Mouse (Mus musculus): Measurements from ENCODE around the gene Mau2.
"Not testable (repeated sequence)": the region's sequence is repeated elsewhere in the genome, so short reads cannot be mapped to it uniquely, and the experiment has no call there.

The Mau2 gene

DNA sequence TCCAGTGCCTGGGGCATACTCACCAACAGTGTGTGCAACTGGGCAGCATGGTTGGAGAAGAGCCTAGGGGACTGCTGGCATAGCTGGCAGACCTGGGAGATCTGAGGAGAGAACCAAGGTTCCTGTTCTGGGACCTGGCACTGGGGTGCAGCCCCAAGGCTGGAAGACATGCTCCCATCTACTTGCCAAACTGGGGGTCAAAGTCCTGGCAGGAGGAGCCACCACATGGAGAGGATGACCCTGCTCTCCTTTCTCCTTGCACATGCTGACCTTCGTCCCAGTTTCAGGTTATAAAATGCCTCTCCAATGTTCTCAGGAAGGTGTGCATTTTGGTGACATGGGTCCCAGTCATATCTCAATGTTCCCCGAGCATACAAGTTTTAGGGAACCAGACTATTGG lies 16.4 kb downstream of the Mau2 start:
- DNase-seq (ENCODE audit: inconsistent age in 2 of 2, low spot score in 1 of 2): no peak

DNA sequence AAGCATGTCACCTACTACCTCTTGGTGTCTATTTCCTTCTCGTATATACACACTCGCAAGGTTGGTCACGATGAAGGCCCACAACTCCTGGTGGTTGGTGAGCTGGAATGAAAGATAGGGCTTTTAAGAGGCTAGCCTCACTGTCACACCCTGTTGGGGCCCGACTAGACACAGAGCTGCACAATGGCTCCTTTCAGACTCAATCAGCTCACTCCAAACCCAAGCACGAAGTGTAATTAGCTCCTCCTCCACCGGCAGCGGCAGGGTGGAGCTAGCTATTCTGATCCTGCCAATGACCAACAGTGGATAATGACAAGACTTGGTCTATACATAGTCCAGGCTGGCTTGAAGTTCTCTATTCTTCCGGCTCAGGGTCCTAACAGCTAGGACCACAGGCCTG lies 18.9 kb downstream of the Mau2 start:
- no peak for DNase-seq (ENCODE audit: inconsistent age in 2 of 2, low spot score in 1 of 2)

DNA sequence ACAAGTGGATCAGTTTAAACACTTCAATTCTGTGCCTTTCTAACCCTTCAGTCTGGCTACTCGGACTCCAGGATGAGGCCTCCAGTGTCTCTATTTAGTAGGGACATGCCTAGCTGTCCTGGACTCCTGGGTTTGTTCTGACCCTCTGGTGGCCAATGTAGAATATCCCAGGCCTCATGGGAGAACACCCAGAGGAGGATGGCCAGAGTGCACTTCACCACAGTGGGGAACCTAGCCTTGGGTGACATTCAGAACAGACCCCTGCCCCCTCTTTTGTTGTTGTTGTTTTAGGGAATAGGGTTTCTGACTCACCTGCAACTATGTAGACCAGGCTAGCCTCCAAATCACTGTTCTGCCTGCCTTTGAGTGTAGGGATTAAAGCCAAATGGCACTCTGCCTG lies 27.5 kb downstream of the Mau2 start:
- no peak for DNase-seq (ENCODE audit: inconsistent age in 2 of 2, low spot score in 1 of 2)

DNA sequence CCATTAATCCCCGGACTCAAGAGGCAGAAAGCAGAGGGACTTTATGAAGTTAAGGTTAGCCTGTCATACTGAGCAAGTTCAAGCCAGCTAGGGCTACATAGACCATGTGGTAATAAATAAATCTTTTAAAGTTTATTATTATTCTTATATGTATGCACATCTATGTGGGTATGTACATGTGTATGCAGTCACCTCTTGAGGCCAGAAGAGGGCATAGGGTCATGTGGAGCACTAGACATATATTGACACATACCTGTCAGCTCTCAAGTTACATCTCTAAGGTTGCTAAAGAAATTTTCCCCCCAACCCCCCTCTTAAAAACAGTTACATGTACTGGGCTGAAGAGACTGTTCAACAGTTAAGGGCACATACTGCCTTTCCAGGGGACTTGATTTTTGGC lies 29.8 kb downstream of the Mau2 start:
- no peak for DNase-seq (ENCODE audit: inconsistent age in 2 of 2, low spot score in 1 of 2)

DNA sequence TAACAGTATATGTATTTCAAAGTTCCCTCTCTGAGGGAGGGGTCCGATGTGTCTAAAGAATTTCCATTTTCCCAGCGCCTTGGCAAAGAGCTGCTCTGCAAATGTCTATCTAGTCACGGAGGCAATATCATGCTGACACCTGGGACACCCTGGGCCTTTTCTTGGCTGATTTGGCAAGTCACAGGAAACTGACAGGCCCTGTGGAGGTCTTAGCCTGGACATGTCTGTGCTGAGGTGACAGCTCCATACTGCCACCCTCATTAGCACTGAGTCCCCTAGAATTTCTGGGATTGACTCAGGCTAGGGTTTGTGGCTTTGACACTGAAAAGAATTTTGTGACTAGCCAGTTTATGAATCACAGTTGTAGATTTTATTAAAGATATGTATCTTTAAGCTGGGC lies 30.2 kb downstream of the Mau2 start:
- no peak for DNase-seq (ENCODE audit: inconsistent age in 2 of 2, low spot score in 1 of 2)

DNA sequence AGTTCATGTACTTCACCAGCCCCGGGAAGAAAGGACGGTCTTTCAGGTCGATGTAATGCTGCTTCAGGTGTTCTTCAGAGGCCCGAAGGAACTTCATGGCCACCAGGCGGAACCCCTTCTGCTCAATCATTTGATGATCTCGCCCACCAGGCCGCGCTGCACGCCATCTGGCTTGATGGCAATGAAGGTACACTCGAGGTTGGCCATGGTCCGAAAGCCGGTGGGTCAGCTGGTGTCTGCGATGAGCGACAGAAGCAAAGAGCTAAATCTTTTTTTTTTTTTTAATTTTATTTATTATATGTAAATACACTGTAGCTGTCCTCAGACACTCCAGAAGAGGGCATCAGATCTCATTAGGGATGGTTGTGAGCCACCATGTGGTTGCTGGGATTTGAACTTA lies 31.7 kb downstream of the Mau2 start:
- DNase-seq (ENCODE audit: inconsistent age in 2 of 2, low spot score in 1 of 2): not testable (repeated sequence)

DNA sequence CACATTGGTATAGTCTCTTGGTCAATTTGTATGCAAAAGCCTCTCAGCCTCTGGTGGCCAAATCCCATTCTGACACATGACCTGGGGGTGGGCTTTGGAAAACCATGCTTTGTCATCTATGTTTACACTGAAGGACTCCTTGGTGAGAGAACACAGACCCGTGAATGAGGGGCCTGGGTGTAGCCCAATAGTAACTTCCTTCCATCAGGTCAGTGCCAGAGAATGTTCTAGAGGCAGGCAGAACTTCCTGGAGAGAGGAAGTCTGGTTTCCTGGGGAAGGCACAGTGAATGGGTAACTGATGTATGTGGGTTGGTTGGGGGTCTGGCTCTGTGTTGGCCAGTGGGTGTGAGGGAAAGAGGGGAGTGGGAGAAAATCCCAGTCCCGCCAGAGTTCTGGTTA lies 37.4 kb downstream of the Mau2 start:
- peak in 1 of 2 experiments; percentile 44 for DNase-seq (ENCODE audit: inconsistent age in 2 of 2, low spot score in 1 of 2)

DNA sequence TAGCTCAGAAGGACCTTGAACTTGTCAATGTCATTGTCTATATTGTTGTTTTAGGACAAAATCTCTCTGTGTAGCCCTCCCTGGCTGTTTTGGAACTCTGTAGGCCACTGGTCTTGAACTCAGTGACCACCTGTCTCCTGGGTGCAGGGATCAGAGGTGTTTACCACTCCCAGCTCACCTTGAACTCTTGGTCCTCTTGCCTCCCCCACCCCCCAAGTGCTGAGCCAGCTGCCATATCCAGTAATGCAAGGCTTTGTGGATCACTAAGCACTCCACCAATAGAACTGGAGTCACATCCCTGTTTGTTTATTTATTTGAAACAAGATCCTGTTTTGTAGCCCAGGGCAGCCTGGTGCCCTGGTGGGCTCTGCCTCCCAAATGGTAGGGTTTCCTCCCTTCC lies 38.2 kb downstream of the Mau2 start:
- no peak for DNase-seq (ENCODE audit: inconsistent age in 2 of 2, low spot score in 1 of 2)

DNA sequence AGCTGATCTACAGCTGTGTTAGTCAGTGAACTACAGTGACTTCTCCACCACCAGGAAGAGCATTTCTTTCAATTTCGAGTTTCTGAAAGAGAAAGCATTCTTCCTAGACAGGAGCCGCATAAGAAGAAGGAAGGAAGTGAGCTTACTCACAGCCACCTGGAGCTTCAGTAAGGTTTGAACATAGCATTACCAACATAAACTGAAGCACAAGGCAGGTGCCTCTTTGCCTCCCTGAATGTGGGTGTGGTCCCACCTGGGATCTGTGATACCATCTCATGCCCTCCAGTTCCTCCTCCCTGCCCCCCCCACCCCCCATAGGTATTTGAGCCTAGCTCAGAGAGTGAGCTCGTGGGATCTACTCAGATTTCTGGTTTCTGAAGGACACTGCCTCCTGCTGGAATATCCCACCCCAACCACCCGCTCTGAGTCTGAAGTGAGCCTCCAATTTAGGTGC lies 39.3 kb downstream of the Mau2 start:
- DNase-seq (ENCODE audit: inconsistent age in 2 of 2, low spot score in 1 of 2): no peak

DNA sequence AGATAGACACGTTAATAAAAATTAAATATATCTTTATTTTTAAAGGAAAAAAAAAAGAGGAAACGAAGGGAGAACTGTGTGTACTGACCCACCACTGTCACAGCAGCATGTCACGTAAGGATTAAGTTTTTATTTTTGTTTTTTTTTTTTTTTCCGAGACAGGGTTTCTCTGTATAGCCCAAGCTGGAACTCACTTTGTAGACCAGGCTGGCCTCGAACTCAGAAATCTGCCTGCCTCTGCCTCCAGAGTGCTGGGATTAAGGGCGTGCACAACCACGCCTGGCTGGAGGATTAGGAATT lies 40.7 kb downstream of the Mau2 start:
- DNase-seq (ENCODE audit: inconsistent age in 2 of 2, low spot score in 1 of 2): not testable (repeated sequence)

DNA sequence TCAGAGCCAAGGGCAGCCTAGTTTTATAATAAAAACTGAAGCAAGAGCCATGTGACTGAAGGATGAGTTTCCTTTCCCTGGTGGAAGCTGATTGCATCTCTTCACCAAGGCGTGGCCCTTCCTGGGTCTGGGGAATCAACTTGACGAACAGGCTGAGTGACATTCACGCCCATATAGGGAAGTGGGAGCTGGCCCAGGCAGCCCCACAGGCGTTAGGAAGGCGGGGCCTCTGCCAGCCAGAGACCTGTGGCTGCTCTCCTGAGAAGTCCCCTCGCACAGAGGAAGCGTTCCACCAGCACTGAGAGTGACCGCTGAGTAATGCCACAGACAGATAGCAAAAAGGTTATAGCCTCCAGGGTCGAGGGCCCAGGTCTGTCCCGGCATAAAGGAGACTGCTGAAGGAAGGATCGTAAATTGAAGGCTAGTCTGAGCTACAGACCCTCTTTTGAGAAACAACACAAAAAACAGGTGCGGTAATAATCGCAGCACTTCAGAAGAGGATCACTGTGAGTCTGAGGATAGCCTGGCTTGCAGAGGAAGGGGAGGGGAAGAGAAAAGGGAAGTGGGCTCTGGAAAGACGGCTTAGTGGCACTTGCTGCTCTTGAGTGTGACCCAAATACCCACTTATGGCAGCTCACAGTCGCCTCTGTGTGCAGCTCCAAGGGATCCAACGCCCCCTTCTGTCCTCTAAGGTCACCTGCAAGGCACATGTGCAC lies 41.2 kb downstream of the Mau2 start:
- DNase-seq (ENCODE audit: inconsistent age in 2 of 2, low spot score in 1 of 2): peak; percentile 62 to 84

DNA sequence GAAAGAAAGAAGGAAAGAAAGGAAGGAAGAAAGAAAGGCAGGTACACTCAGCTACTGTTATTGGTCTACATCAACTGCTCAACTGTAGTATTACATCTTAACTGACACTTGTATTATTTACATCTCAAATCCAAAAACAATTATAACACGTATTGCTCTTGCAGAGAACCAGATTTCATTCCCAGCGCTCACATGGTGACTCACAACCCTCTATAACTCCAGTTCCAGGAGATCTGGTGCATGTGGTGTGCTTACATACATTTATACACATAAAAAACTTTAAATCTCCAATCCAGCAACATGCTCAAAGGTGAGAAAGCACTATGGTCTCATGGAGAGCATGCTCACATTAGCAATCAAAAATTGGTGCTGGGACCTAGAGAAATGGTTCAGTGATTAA lies 42.3 kb downstream of the Mau2 start:
- no peak for DNase-seq (ENCODE audit: inconsistent age in 2 of 2, low spot score in 1 of 2)

DNA sequence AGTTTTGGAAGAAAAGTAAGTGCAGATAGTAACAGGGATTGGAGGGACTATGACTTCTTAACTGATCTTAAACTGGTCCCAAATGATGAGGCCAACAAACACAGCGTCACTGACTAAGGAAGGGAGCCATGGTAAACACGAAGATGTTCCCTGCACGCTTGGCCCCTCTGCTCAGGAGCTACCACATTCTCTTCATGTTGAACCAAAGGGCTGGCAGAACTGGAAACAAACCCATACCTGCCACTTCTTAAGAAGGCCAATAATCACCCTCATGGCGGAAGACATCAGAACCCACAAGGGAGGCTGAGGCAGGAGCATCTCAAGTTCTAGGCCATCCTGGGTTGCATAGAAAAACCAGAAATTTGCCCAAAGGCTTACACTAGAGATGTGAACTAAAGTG lies 43.3 kb downstream of the Mau2 start:
- no peak for DNase-seq (ENCODE audit: inconsistent age in 2 of 2, low spot score in 1 of 2)

DNA sequence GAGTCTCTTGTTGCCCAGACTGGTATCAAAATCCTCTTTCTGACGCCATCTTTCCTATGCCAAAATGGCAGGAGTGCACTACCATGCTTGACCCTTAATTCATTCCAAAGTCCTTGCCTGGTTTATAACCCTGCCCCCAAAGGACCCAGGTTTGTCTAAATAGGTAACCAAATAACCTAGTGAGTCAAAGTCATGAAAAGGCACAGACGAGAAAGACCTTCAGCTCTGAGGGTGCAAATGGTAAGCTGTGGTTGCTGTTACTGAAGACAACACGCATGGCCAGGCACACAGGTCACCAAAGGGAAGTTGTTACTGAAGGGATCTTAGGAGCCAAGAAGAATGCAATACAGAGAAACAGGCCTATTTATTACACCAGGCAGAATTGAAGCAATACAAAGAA lies 43.8 kb downstream of the Mau2 start:
- no peak for DNase-seq (ENCODE audit: inconsistent age in 2 of 2, low spot score in 1 of 2)

DNA sequence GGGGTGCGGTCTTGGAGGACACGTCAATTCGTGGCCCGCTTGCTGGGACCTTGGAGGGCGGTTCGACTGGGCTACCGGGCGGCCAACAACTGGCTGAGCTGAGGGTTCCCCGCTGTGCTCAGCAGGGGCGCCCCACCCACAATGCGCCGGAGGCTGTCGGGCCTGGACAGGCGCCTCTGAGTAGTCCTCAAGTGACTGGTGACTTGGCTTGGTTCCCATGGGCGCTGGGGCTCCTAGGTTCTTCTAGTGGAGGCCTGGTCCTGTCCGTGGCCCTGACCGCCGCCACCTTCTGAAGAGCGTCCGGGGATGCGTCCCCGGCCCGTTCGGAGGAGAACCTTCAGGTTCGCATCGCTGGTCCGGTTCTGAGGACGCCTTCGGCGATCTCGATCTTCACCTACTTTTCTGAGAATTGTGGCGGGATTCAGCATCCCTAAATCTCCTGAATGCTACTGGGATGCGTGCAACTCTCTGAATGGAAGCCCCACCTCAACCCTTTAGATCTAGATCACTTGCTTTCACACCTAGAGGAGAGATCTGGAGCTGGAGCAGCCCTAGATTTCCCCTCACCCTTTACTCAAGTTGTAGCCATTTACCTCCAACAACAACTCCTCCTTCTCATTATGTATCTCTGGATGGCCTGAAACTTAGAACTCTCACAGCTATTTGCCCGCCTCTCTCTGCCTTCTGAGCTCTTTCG lies 45.8 kb downstream of the Mau2 start:
- no peak for DNase-seq (ENCODE audit: inconsistent age in 2 of 2, low spot score in 1 of 2)

DNA sequence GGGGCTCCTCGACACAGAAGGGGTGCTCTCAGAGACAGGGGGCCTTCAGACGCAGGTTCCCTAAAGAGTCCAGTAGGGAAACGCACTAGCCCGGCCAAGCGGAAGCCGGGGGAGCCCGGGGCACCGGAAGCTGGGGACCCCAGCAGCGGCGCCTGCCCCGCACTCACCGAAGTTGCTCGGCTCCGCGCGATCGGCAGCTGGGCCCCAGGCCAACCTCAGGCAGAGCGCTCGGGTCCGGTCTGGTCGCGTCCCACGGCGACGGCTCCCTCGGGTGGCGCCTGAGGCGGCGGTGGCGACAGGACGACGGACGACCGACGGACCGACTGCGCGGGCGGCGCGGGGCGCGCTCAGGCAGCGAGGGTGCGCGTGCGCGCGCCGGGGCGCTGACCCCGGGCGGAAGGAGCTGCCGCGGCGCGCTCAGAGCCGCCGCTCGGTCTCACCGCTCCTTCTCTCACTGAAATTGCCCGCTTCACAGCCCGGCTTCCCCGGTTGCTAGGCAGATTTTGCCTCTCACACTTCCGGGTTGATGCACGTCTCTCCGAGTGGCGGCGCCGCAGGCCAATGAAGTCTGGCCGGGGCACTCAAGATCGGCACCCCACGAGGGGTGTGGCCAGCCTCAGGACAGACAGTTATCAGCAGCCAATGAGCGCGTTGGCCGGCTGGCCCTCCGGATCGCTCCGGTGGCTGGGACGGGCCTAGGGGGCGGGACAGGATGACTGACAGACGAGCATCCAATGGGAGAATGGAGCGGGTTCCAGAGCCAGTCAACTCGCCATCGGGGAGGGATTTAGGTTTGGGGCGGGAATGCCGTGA lies 46.6 kb downstream of the Mau2 start, which contains the start of gene Gatad2a:
Gatad2a (minus strand) TSS at position 609 of the 813 bp plus-strand sequence.
- peak; percentile 100 for DNase-seq (ENCODE audit: inconsistent age in 2 of 2, low spot score in 1 of 2)

DNA sequence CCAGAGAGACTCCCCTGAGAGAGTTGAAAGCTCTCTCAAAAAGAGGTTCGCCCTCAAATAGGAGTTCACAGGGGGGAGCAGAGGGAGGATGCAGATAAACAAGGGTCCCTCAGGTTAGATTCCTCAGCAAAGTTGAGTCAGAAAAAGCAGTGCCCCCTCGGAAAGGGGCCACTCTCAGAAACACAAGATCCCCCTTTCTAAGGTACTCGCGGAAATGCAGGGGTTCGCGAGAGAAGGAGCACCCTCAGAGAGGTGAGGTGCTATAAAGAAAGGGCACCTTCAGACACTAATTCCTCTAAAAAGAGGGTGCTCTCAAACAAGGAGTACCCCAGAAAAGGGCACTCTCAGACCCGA lies 47.1 kb downstream of the Mau2 start:
- no peak for DNase-seq (ENCODE audit: inconsistent age in 2 of 2, low spot score in 1 of 2)

DNA sequence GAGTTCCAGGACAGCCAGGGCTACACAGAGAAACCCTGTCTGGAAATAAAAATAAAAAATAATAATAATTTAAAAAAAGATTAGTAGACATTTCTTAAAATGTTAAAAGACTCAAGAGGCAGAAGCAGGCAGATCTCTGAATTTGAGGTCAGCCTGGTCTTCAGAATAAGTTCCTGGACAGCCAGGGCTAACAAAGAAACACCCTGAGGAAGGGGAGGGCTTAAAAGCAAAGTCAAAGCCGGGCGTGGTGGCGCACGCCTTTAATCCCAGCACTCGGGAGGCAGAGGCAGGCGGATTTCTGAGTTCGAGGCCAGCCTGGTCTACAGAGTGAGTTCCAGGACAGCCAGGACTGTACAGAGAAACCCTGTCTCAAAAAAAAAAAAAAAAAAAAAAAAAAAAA lies 53.6 kb downstream of the Mau2 start:
- not testable (repeated sequence) for DNase-seq (ENCODE audit: inconsistent age in 2 of 2, low spot score in 1 of 2)

DNA sequence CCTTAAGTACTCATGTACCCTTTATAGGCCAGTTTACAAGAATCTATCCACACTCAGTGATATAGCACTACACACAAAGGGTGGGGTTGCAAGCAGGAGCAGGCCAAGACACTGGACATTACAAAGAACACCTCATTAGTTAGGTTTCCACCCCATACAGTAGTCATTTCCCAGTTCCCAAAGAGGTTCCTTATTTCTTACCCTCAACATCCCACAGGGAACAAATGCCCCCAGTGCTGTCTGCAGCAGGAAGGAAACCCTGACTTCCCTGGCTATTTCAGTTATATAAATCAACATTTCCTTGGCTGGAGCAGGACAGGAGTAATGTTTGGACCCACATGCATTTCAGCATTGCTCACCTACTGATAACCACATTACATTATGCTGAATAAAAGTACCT lies 54.8 kb downstream of the Mau2 start:
- DNase-seq (ENCODE audit: inconsistent age in 2 of 2, low spot score in 1 of 2): no peak

DNA sequence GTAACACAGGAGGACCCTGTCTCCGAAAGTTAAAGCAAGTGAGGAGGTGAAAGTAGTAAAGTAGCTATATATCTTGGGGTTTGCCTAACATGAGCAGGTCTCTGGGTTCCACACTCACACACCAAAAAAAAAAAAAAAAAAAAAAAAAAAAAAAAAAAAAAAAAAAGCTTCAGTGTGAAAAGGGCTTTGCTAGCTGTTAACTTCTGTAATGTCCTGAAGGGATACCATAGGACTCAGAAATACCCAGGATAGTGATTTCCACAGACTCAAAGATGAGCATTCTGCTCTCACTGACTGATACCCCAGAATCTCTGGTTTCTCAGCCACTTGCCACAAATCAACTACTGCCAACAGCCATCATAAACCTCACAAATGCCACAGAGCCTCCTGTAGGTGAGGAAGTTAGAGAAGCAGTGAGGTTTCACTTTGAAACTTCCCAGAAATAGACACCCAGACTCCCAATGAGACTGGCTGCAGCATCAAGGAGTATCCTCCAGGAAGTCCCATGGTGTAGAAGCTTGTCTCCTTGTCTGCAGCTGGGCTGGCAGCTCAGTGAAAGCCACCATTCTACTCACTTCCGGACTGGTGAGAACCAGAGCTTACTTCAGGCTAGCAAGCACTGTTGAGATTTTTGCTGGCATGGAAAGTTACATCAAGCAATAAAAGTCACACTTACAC lies 57.5 kb downstream of the Mau2 start:
- DNase-seq (ENCODE audit: inconsistent age in 2 of 2, low spot score in 1 of 2): no peak

DNA sequence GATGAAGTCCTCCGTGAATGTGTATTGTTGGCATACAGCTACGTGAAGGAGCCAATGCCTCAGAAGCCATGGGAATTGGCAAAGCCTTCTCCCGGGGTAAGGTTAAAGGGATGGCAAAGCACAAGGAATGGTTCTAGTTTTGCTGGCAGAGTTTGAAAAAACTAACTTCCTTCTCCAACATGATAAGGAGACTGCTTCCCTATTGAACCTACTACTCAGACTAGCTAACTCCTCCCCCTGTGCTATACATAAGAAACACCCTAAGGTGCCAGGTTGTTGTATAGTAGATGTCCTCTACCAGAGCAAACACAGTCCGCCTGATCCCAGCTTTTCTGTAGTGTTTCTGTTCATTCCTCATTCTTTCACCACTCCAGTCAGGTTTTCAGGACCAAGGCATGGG lies 64.1 kb downstream of the Mau2 start:
- no peak for DNase-seq (ENCODE audit: inconsistent age in 2 of 2, low spot score in 1 of 2)

DNA sequence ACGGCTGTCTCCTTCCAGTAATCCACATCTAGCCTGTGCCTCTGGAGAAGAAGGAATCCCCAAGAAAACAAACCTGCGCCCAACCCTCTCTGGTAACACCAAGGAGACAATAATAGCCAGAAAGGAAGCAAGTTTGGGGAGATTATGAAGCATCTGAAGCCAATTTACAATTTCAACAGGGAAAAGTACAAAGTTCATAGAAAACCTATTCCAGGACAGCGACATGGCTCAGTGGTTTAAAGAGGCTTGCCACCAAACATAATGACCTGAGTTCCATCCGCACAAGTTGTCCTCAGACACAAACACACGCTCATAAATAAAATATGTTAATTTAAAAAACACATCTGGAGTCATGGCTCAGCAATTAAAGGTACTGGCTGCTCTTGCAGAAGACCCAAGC lies 67.7 kb downstream of the Mau2 start:
- DNase-seq (ENCODE audit: inconsistent age in 2 of 2, low spot score in 1 of 2): no peak

Measured in adrenal gland, adult (tissue).